Mouse (Mus musculus): ENCODE measurements at regions not wholly inside any gene's neighbourhood (a gene's known extent, or its start where the extent isn't known, plus 50 kb on each side); places are given as distances from the start of the nearest gene placed in this dataset.
A peak's percentile ranks its signal among the peaks of the same experiment; 100 is the strongest.

GRCm38 (mm10) chr9:12492890-12493618 lies 752.6 kb downstream of the Jrkl start:
- no peak for DNase-seq

DNA sequence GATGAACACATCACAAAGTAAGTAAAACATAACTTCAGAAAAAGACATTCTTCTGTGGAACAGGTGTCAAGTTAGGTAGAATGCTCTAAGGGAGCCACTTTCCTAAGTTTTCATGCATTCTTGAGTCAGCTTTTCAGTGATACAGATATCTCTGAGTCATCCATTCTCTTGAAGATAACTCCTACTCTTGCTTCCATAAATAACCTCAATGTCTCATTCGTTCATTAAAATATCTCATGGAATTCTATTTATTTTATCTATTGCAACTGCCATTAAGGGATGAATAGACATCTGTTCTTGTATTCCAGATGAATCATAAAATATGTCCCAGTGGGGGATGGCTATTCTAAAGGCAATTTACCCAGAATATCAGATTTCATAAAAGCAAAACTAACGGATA lies 787.8 kb downstream of the Jrkl start:
- peak; percentile 2 for DNase-seq

DNA sequence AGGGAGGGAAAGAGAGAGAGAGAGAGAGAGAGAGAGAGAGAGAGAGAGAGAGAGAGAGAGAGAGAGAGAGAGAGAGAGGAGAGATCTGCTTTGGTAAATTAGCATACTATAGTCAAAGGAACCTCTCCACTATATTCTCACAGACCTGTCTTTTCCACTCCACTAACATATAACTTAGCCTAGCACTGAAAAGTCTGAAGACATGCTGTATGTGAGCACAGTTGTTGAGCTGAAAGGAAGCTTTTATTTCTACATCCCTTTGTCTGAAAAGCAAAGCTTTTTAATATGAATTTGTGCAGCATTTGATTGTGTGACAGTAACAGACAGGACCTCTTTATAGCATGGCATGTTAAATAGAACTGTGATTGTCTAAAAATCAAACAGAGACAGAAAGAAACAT lies 788.9 kb downstream of the Jrkl start:
- DNase-seq: no peak

DNA sequence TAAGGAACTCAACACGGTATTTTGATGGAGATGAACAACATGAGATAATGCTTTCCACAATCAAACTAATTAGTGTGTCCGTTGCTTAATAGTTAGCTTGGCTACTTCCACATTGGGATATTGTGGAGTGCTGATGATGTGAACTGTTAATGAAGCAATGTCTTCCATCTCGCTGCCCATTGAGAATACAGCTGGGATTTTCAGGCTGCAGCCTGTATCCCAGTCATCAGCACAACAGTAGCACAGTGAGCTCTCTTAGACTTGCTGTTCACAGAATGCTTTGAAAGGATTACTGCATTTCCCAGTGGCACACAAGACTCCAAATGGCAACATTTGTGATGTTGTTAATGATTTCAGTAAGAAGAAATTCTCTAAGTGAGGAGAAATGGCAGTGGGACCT lies 811.5 kb downstream of the Jrkl start:
- no peak for DNase-seq

GRCm38 (mm10) chr9:12421906-12422305 lies 823.7 kb downstream of the Jrkl start:
- no peak for DNase-seq

- no peak for DNase-seq
These were observed 837.1 kb downstream of the Jrkl start for GRCm38 (mm10) chr9:12408500-12408899.

DNA sequence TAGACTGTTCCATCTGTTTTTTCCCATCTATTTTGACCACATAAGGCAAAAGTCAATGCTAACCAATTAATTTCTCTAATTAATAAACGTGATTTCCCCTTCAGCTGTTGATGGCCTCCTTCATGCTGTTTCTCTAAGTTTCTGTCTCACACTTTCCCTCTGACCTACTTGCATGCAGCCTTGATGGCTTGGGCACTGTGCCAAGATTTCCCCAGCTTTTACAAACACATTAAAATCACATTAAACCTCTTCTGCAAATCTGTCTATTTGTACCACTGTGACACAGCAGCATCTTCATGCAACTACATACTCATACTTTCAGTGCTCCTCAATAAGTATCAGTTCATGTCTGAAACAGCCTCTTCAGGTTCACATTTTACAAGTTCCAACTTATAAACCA lies 841.4 kb downstream of the Jrkl start:
- no peak for DNase-seq

DNA sequence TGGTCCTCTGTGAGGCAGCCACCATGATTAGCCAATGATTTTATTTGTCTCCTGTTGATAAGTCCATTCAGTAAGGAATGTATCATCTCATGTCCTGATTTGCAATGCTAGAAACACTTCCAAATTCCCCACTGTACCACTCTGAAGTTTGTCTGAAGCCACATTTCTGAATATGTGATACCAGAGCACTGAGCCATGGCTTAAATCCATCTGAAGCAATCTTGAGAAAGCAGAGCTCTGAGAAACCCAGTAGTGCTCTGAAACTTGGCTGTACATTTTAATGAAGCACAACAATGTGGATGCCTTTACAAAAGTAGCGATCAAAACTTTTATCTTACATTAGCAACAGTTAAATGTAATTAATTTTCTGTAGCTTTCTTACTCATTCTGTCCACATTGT lies 850.0 kb downstream of the Jrkl start:
- no peak for DNase-seq

DNA sequence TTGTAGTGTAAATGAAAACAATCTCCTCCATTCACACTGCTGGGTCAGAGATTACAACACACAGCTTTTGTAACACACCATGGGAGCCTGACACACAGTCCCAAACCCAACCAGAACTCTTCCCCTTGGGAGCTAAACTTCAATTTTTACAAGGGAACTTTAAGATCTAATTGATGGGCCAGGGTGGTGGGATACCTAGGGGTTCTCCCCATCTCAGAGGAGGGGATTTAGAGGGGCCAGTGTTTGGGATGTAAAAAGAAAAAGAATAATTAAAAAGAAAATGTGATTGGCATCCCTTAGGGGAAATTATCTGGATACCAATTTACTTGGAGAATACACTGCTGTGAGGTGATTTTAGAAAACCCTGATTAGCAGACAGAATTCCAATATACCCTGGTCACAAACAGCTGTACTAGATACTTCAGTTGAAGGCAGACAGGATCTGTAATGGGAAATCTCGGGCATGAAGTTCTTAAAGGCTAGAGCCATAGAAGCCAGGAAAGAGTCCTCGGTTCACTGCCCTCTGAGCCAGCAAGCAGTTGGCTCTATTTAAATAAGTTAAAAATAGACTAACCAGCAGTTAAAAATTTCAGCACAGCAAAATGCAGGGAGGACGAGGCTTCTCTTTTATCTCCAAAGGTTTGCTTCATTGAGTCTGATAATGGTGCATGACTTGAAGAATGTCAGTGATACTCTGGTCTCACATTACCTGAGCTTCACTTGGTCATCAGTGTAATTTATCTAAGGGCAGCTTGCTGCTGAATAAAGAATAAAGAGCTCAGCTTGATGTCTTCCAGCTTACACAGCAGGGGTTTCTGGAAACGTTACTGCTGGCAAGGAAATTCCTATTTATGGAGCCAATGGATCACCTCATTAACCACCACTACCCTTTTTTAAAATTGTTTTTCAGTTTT lies 864.6 kb downstream of the Jrkl start:
- DNase-seq: no peak

DNA sequence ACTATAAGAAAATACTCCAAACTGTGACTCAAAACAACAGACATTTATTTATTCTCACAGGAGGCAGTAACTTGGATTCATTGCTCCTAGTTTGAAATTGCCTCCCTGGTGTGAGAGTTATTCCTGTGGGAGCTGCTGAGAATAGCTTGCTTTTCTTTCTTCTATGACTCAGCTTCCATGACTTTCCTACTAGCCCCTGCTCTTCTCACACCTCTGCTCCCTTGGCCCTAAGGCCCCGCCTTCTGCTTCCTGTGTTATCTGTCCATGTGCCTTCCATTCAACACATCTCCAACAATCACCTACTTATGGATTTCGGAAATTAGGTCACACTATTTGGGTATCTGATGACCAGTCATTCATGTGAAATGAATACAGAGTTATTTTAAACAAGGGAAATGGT lies 865.6 kb downstream of the Jrkl start:
- DNase-seq: no peak

DNA sequence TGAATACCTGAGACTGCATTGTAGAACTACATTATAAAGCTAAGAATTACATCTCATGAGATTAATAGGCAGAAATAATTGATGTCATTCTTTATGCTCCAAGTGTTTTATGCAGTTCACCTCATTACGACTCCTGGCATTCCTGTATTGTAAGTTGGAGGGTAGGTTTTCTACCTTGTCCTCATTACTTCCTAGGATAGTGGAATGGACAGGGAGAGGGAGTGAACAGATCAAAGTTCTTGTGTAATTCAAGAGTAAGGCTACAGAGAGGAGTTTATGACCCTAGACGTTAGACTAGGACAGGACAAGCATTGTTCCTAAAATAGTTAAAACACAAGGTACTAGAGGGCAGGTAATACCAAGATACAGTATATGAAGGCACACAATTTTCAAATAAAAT lies 901.3 kb downstream of the Jrkl start:
- DNase-seq: no peak

DNA sequence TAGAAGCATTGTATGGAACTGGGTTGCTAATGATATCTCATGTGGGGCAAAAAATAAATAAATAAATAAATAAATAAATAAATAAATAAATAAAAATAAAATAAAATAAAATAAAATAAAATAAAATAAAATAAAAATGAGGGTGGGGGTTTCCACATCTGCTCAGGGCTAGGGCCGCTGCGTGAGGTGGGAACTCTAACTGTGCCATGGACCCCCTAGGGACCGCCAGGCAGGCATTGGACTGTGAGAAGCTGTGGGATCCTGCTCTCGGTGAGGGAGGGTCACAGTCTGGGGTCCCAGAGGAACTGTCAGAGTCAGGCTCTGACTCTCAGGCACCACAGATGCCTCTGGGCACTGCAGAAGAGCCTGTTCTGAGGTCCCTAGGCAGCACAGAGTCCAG lies 904.2 kb downstream of the Jrkl start:
- DNase-seq: no peak

DNA sequence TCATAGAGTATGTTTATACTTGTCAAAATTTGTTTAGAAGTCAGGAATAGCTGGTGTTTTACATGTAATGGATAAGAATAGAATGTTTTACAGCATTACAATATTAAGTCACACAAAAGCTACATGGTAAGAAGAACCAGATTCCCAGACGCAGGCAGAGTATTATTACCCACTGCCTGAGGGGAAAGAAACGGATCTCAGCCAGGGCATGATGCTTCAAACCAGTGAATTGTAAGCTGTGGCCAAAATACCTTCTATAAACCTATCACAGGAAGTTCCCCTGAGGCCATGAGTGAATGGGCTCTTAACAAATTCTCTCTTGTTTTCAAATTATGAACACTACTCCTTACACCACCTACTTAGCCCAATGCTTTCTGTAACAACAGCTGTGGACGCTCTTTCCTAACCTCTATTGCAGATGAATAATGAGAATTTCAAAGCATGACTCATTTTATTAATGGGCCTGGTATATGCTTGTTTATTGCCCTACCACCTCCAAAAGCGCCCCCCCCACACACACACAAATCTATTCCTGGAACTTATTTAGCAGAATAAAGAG lies 932.0 kb downstream of the Jrkl start:
- no peak for DNase-seq

- DNase-seq: no peak
These were observed 932.6 kb downstream of the Jrkl start for GRCm38 (mm10) chr9:12313027-12313426.

All from right cerebral cortex, adult 18-20 months (tissue).